Mouse (Mus musculus): ENCODE results near the gene Pbx1.

GRCm38 (mm10) chr1:168109797-168110196 is 322.3 kb downstream of the Pbx1 start:
- TF ChIP-seq CTCF (IDR thresholded peaks at IDR 0.05; ENCODE audit: control insufficient read depth, insufficient read depth, low read length) (no peak), POLR2A (IDR thresholded peaks at IDR 0.05; ENCODE audit: borderline replicate concordance, control insufficient read depth, low read depth, low read length) (no peak)
